Mouse (Mus musculus): ENCODE data around the gene Dlat.

The Dlat gene

DNA sequence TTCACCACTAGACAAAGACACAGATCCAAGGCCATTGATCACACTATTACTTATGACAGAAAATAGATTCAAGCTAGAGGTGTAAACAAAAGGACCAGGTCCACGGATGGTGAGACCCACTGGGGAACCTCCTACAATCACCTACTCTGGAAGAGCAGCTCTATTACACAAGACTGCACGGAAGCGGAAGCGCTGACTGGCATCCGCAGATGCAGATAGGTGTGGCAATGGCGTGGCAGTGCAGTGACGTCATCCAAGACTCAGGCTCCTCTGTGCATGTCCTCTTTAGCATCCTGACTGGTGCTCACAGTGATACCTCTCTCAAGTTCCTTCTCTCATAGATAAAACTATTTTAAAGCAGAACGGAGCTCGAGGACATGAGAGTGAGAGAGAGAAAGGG is 66.6 kb downstream of the Dlat start:
- DNase-seq (ENCODE audit: low spot score) = no peak

DNA sequence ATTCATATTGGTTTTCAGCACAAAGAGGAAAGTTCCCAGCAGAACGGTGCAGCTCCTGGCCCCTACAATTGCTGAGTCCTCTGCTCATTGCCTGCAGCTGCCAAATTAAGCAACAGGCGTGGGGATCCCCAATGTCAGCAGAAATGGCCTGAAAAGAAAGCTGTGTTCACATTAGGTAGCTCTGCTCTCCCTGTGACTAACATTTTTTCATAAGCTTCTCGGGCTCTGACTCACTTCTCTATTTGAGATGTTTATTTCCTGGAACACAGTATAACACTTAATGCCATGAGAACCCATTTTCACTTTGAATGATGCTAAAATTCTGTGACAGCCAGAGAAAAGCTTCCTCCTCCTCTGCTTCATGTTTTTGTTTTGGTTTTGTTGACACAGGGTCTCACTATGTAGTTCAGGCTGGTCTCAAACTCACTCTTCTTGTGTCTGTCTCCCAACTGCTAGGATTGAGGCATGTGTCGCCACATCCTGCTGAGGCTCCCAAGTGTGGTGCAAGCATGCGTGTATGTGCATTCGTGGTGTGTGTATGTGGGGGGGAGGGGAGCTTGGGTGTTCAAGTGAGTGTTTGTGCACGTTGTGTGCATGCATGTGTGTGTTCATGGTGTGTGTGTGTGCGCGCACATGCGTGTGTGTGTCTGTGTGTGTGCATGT is 68.6 kb downstream of the Dlat start:
- no peak for DNase-seq (ENCODE audit: low spot score)

DNA sequence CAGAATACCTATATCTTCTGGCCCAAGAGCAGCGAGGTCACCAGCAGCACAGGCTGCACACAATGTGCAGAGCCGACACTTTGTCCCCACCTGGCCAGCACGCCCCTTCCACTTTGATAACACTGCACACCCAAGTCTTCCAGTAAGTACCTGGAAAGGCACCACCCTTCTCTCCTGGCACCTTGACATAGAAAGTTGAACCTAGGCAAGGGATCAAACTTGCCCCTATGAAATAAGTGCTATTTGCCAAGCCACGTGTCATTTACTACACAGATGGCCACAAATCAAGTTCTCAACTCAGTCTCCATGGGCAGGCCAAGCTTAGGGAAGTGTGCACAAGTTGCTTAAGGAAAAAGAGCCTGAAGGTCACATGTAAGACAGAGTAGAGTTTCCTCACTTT is 72.6 kb downstream of the Dlat start:
- no peak for DNase-seq (ENCODE audit: low spot score)

DNA sequence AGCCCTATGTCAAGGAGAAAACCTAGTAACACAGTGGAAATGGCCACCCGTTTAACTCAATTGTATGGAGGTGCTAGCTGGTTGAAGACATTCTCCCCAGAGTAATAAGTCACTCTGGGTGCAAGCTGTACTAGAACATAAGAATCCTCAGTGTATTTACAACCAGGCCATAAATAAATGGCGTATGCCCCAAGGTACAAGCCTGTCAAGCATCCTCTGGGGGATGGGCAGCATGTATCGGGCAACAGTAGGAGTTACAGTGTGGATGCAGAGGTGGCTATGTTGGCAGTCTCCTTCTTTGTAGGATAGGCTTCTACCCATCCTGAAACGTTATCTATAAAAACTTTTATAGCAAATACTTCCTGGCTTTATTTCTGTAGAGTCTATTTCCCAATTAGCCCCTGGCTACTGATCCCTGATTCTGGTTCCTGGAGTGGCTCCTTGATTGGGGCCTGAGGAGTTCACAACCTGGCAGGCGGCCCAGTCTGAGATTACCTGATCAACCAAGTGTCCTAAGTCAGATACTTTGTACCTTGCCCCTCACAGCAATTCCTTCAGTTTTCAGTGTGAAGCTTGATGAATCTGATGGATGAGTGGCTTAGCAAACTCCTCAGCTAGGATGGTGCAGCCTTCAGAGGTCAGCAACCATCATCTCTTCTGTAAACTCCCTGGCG is 74.3 kb downstream of the Dlat start:
- no peak for DNase-seq (ENCODE audit: low spot score)
